Mouse (Mus musculus) bone marrow, adult 2 months (tissue): ENCODE data around the gene Ldhal6b. TPM values are rescaled to one million over a fixed set of nuclear protein-coding genes. Genes with fewer than 3 reads are reported as not detected.

Experiments
- H3K27ac ChIP-seq: fragments of 200-500 bp; 2 replicates; pipeline ENCODE4 v1.5.1; 2012; ENCODE audit warnings: low read depth, mild to moderate bottlenecking, control low read depth, inconsistent platforms, low read length; ENCODE audit not compliant: control insufficient read depth, poor library complexity, insufficient read depth
- H3K4me1 ChIP-seq: fragments of 200-500 bp; 2 replicates; pipeline ENCODE4 v1.6.1; 2011; ENCODE audit warnings: low read length; ENCODE audit not compliant: control insufficient read depth, insufficient read depth
- H3K4me3 ChIP-seq: fragments of 200-500 bp; replicated peaks from 2 replicates; pipeline ENCODE3; 2011; ENCODE audit warnings: mild to moderate bottlenecking, low read depth, low read length, control low read depth; ENCODE audit not compliant: control insufficient read depth
- CTCF ChIP-seq: fragments of 200-500 bp; IDR thresholded peaks from 2 replicates; pipeline ENCODE4 v1.5.1; 2011; ENCODE audit warnings: low read length, control low read depth; ENCODE audit not compliant: control insufficient read depth, insufficient read depth
- POLR2A ChIP-seq: fragments of 200-500 bp; IDR thresholded peaks from 2 replicates; pipeline ENCODE4 v1.6.1; 2011; ENCODE audit warnings: low read depth, mild to moderate bottlenecking, control low read depth, low read length, borderline replicate concordance; ENCODE audit not compliant: control insufficient read depth
- WGBS: fragments of 180-500 bp; shearing (Covaris S2); methylation state at CpG from one replicate; pipeline ENCODE4 v1.1.7; 2018; 5-methylcytosine and 5-hydroxymethylcytosine counted together
- polyA plus RNA-seq: library from polyadenylated mRNA; stranded (reverse); fragments of >200 nt; gene quantifications from 2 replicates; pipeline ENCODE4 v1.2.4, GENCODE M21; 2011; ENCODE audit warnings: low replicate concordance; ENCODE audit not compliant: missing spikeins, insufficient read depth, insufficient read length

The Ldhal6b gene
- polyA plus RNA-seq, 1 experiment: not detected

GRCm38 (mm10) chr17:5402069-5402468 is 16.5 kb downstream of the Ldhal6b start:
- 5% methylated on average over 9 of the region's 9 CpGs for WGBS
- Histone ChIP-seq H3K4me3 (no peak overlapping the region), H3K27ac (no peak overlapping the region), H3K4me1 (peaks cover 1% of the 10 kb centered on the region; the same call in 1 of the 2 replicates)
- peak; percentile 84 for TF ChIP-seq CTCF
- no peak for TF ChIP-seq POLR2A

GRCm38 (mm10) chr17:5401288-5401687 is 17.3 kb downstream of the Ldhal6b start:
- WGBS: 79% methylated on average over 10 of the region's 10 CpGs
- Histone ChIP-seq H3K4me3 (no peak overlapping the region), H3K27ac (no peak overlapping the region), H3K4me1 (peaks cover 1% of the 10 kb centered on the region; the same call in 1 of the 2 replicates)
- TF ChIP-seq POLR2A (no peak), CTCF (no peak)

GRCm38 (mm10) chr17:5400435-5401090 is 18.0 kb downstream of the Ldhal6b start:
- peaks cover 1% of the 10 kb centered on the region; the same call in 1 of the 2 replicates for H3K4me1 ChIP-seq
- no peak overlapping the region for H3K4me3 ChIP-seq
- no peak overlapping the region for H3K27ac ChIP-seq
- no peak for TF ChIP-seq CTCF
- no peak for TF ChIP-seq POLR2A
- WGBS: 65% methylated on average over 14 of the region's 14 CpGs

GRCm38 (mm10) chr17:5397148-5398007 is 21.2 kb downstream of the Ldhal6b start:
- no peak overlapping the region for H3K4me3 ChIP-seq
- H3K4me1 ChIP-seq: peaks cover 1% of the 10 kb centered on the region; the same call in 1 of the 2 replicates
- 31% methylated on average over 33 of the region's 33 CpGs for WGBS
- no peak overlapping the region for H3K27ac ChIP-seq
- TF ChIP-seq CTCF (peak; percentile 95), POLR2A (no peak)

- no peak for TF ChIP-seq CTCF
- no peak for TF ChIP-seq POLR2A
- peaks cover 4% of the 10 kb centered on the region; the same call in 1 of the 2 replicates for H3K4me1 ChIP-seq
- no peak overlapping the region for H3K27ac ChIP-seq
- H3K4me3 ChIP-seq: no peak overlapping the region
- 83% methylated on average over 5 of the region's 5 CpGs for WGBS
These were observed 22.4 kb downstream of the Ldhal6b start for GRCm38 (mm10) chr17:5396213-5396612.

GRCm38 (mm10) chr17:5395454-5396205 is 22.9 kb downstream of the Ldhal6b start:
- Histone ChIP-seq H3K4me1 (peaks cover 4% of the 10 kb centered on the region; the same call in 1 of the 2 replicates), H3K4me3 (no peak overlapping the region)

GRCm38 (mm10) chr17:5390682-5391081 is 27.9 kb downstream of the Ldhal6b start:
- peaks cover 2% of the 10 kb centered on the region; the same call in 1 of the 2 replicates for H3K4me1 ChIP-seq
- WGBS: 77% methylated on average over 10 of the region's 10 CpGs

More at GRCm38 (mm10) chr17:5395454-5396205, 22.9 kb downstream of the Ldhal6b start:
- 84% methylated on average over 16 of the region's 16 CpGs for WGBS
- H3K27ac ChIP-seq: no peak overlapping the region
- TF ChIP-seq POLR2A: no peak
- TF ChIP-seq CTCF: no peak

More at GRCm38 (mm10) chr17:5390682-5391081, 27.9 kb downstream of the Ldhal6b start:
- Histone ChIP-seq H3K27ac (no peak overlapping the region), H3K4me3 (no peak overlapping the region)
- TF ChIP-seq POLR2A (no peak), CTCF (no peak)
